Comparison of ENCODE assay signal across 7 mouse cellular contexts in the genomic region with DNA sequence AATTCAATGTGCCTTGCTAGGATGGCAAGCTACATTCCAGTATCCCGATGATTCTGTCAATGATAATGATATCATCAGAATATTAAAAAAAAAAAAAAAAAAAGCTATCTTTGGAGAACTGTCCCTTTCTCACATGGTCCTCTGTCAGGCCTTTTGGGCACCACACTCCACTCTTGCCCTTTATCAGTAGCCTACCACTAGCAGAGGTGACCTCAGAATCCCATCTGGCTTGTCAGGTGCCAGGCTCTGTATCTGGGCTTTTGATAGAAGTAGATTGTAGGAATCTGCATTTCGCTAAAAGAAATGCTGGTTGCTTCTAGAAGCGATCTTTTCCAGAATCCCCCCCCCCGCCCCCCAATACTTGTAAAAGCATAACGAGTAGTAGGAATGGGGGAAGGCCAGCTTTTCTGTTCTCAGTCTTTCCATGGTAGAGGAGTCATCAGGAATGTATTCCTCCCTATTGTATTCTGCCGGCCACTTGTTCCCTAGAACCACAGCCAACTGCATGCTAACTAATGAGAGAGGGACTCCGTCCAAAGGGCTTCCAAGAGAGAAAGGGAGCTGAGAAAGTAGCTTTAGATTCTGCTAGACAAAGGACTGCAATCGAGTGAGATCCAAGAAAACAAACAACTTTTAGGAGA.
DNase-seq lines count a peak whose midpoint lies in the region; ATAC-seq lines count a peak whose summit lies in the region.

No protein-coding gene starts in this region.

- peak; percentile 89 for DNase-seq in Muller cell, postnatal 12 days (ENCODE audit: inconsistent ontology term)
- DNase-seq in layer of hippocampus, adult 11-12 months (ENCODE audit: low spot score) = no peak
- no peak for DNase-seq in ovary, adult 18-20 months (ENCODE audit: low spot score)
- DNase-seq in thymus, adult 18-20 months = no peak

- H3K4me1 ChIP-seq in brown adipose tissue, adult 24 weeks (ENCODE audit: control insufficient read depth, insufficient read depth, insufficient read length, low read length) = peaks cover 3% of the 10 kb centered on the region; the same call in 1 of the 2 replicates
- H3K4me1 ChIP-seq in heart, embryonic 15.5 days (replicated peaks) = peaks cover 62% of the 10 kb centered on the region
- peaks cover 24% of the 10 kb centered on the region for H3K4me1 ChIP-seq in midbrain, embryonic 12.5 days

- H3K9me3 ChIP-seq in heart, embryonic 15.5 days (replicated peaks) = no peaks in the 10 kb centered on the region
- no peaks in the 10 kb centered on the region for H3K9me3 ChIP-seq in midbrain, embryonic 12.5 days

- H3K27ac ChIP-seq in brown adipose tissue, adult 24 weeks (replicated peaks; ENCODE audit: low read depth, low read length) = no peak overlapping the region
- H3K27ac ChIP-seq in heart, embryonic 15.5 days = peak overlapping the region; percentile 79
- peak overlapping the region; percentile 79; the same call in 1 of the 2 replicates for H3K27ac ChIP-seq in midbrain, embryonic 12.5 days (replicated peaks)

- H3K4me2 ChIP-seq in heart, embryonic 15.5 days = peak overlapping the region; percentile 89
- H3K4me2 ChIP-seq in midbrain, embryonic 12.5 days (replicated peaks) = peak overlapping the region; percentile 75

- H3K4me3 ChIP-seq in brown adipose tissue, adult 24 weeks (ENCODE audit: insufficient read depth, low read depth, low read length) = 0 out of 2 replicates have a peak overlapping the region, but pooled peaks have one; percentile 5
- H3K4me3 ChIP-seq in heart, embryonic 15.5 days = peak overlapping the region; percentile 58
- peak overlapping the region; percentile 73 for H3K4me3 ChIP-seq in midbrain, embryonic 12.5 days

- H3K36me3 ChIP-seq in heart, embryonic 15.5 days = no peaks in the 10 kb centered on the region
- H3K36me3 ChIP-seq in midbrain, embryonic 12.5 days = 0 out of 2 replicates have a peak, but pooled peaks cover 4% of the 10 kb centered on the region

- no peak overlapping the region; the same call in 1 of the 2 replicates for H3K9ac ChIP-seq in heart, embryonic 15.5 days
- H3K9ac ChIP-seq in midbrain, embryonic 12.5 days (replicated peaks) = peak overlapping the region; percentile 75

- H3K27me3 ChIP-seq in heart, embryonic 15.5 days = peaks cover 4% of the 10 kb centered on the region; the same call in 1 of the 2 replicates
- H3K27me3 ChIP-seq in midbrain, embryonic 12.5 days = no peaks in the 10 kb centered on the region

- 19% methylated on average over 8 of the region's 8 CpGs for WGBS in heart, embryonic 15.5 days
- 12% methylated on average over 8 of the region's 8 CpGs for WGBS in midbrain, embryonic 12.5 days

- no peak for ATAC-seq in heart, embryonic 15.5 days (replicated peaks; ENCODE audit: insufficient number of reproducible peaks, insufficient read depth, low FRiP score, low read depth)
- ATAC-seq in midbrain, embryonic 12.5 days (ENCODE audit: low FRiP score, low read depth) = peak; percentile 28; the same call in 1 of the 2 replicates

Comparison
In these comparisons a context has a peak if more than half of its experiments do, and no peak if none do; other contexts are left out.
1. H3K4me3 ChIP-seq: peak in every context shown above with its lines; median percentile 73 in midbrain, embryonic 12.5 days; 58 in heart, embryonic 15.5 days; 5 in brown adipose tissue, adult 24 weeks.